Mouse (Mus musculus): Measurements from ENCODE around the gene Fxyd4. TPM values are rescaled to one million over a fixed set of nuclear protein-coding genes. Genes with fewer than 3 reads are reported as not detected.

The Fxyd4 gene
- polyA plus RNA-seq, 1 experiment = 19.5 TPM

- no peak for DNase-seq (ENCODE audit: low read depth)
Observed at GRCm38 (mm10) chr6:117917576-117917975, 19.9 kb downstream of the Fxyd4 start.

GRCm38 (mm10) chr6:117916737-117917426 lies 20.6 kb downstream of the Fxyd4 start:
- DNase-seq (ENCODE audit: low read depth) = no peak

GRCm38 (mm10) chr6:117916205-117916736 lies 21.2 kb downstream of the Fxyd4 start:
- DNase-seq (ENCODE audit: low read depth) = no peak

DNA sequence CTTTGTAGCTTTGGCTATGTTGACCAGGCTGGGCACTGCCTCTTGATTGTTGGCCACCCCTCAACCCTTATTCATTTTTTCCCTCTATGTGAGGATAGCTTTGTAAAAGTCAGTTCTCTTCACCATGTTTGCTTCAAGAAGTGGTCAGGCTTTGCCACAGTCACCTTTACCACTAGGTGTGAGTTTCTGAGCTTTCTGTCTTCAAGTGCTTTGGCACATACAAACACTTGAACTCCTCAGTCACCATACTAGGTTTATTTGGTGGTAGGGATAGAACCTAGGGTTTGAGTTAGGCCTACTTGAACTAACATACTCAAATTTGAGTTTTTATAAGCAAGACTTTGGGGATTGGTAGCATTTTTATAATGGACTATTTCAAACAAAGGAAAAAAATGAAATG lies 23.0 kb downstream of the Fxyd4 start:
- DNase-seq (ENCODE audit: low read depth) = no peak

GRCm38 (mm10) chr6:117910120-117910661 lies 27.3 kb downstream of the Fxyd4 start:
- no peak for DNase-seq (ENCODE audit: low read depth)

- DNase-seq (ENCODE audit: low read depth) = no peak
Observed at GRCm38 (mm10) chr6:117908424-117908900, 29.0 kb downstream of the Fxyd4 start.

DNA sequence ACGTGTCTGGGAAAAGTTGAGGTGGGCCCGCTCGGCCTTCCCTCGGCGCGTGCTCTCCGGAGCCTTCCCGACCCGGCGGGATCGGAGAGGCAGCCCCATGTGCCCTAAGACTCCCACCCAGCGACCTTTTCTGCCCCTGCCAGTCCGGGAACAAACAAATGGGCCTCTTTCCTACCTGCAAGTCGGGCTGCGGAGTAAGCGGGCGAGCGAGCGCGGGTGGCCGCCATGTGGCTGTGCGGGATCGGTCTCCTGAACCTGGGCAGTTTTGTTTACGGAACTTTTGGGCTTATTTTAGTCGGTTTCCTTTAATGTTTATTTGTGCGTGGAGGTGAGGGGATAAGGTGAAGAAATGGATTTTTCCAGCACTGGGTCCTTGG lies 29.5 kb downstream of the Fxyd4 start:
- no peak for DNase-seq (ENCODE audit: low read depth)

DNA sequence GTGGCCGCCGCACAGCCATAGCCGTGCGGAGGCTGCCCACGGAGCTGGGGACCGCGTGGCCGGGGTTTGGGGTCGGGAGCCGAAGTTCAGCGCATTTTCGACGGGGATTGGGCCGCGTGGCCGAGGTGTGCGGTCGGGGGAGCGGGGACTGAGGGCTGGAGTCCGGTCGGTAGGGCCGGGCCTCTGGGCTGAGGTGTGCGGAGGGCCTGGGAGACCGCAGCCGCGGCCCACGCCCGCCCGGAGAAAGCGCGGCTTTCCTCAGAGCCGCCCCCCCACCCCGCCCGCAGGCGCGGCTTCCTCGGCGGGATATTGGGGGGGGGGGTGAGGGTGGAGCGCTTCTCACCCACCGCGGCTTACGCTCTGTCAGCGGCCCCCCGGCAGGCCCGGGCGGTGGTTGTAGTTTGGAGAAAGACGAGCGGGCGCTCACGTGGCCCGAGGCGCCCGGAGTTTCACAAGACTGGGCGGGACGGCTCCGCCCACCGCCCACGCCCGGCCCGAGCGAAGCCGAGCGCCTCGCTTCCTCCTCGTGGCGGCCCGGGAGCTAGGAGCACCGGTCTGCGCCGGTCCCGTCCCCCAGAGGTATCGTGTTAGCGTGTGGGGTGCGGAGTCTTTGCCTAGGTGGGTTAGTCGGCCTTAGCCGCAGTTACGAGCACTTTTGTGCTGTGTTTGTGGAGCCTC lies 30.1 kb downstream of the Fxyd4 start:
- no peak for DNase-seq (ENCODE audit: low read depth)

- no peak for DNase-seq (ENCODE audit: low read depth)
Observed at GRCm38 (mm10) chr6:117906590-117907271, 30.8 kb downstream of the Fxyd4 start.

GRCm38 (mm10) chr6:117906015-117906531 lies 31.4 kb downstream of the Fxyd4 start:
- DNase-seq (ENCODE audit: low read depth) = no peak

DNA sequence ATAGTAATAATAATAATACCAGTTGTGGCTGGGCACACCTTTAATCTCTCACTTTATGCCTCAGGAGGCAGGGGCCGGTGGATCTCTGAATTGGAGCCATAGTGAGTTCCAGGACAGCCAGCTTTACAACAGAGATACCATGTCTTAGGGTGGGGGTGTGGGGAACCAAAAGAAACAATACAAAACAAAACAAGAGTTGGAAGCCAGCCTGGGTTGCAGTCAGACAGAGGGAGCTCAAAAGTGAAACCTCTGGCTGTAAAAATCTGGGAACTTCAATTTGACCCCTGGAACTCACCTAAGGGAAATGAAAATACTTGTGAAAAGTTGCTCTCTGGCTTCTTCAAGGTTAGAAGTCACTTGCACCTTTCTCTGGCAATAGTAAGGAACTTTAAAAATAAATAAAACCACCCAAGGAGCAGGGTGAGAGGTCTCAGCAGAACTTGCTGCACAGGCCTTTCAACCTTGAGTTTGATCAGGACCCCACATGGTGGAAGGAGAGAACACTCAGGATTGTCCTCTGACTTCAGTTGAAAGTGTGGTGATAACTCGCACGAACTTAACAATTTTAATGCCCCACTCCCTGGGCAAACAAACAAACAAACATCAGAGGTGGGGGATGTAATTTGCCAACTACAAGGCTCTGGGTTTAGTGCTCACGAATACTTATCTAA lies 32.1 kb downstream of the Fxyd4 start:
- no peak for DNase-seq (ENCODE audit: low read depth)

- DNase-seq (ENCODE audit: low read depth) = no peak
Observed at GRCm38 (mm10) chr6:117903836-117904235, 33.7 kb downstream of the Fxyd4 start.

GRCm38 (mm10) chr6:117902556-117902955 lies 34.9 kb downstream of the Fxyd4 start:
- no peak for DNase-seq (ENCODE audit: low read depth)

DNA sequence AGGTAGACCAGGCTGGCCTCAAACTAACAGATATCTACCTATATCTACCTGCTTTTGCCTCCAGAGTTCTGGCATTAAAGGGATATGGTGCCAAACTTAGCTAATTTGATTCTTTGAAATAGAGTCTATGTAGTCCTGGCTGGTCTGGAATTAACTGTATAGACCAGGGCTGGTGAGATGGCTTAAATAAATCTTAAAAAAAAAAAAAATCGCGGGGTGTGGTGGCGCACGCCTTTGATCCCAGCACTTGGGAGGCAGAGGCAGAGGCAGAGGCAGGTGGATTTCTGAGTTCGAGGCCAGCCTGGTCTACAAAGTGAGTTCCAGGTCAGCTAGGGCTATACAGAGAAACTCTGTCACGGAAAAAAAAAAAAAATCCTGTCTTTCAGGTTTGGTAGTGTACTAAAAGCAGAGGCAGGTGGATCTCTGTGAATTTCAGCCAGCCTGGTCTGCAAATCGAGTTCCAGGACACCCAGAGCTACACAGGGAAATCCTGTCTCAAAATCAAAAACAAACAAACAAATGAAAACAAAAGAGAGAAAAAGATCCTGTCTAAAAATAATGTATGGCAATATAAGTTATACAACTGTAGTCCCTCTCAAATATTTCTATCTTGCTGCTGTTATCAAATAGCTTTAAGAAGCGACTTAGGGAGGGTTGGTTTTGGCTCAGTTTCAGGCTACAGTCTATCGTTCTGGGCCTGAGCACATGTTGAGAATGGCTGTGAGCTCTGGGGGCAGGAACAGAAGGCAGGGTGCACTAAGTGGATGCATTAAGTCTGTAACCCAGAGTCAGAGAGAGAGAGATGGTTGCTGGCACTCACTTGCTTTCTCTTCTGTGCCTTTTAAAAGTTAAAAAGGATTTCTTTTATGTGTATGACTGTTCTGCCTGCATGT lies 35.7 kb downstream of the Fxyd4 start:
- DNase-seq (ENCODE audit: low read depth) = no peak

DNA sequence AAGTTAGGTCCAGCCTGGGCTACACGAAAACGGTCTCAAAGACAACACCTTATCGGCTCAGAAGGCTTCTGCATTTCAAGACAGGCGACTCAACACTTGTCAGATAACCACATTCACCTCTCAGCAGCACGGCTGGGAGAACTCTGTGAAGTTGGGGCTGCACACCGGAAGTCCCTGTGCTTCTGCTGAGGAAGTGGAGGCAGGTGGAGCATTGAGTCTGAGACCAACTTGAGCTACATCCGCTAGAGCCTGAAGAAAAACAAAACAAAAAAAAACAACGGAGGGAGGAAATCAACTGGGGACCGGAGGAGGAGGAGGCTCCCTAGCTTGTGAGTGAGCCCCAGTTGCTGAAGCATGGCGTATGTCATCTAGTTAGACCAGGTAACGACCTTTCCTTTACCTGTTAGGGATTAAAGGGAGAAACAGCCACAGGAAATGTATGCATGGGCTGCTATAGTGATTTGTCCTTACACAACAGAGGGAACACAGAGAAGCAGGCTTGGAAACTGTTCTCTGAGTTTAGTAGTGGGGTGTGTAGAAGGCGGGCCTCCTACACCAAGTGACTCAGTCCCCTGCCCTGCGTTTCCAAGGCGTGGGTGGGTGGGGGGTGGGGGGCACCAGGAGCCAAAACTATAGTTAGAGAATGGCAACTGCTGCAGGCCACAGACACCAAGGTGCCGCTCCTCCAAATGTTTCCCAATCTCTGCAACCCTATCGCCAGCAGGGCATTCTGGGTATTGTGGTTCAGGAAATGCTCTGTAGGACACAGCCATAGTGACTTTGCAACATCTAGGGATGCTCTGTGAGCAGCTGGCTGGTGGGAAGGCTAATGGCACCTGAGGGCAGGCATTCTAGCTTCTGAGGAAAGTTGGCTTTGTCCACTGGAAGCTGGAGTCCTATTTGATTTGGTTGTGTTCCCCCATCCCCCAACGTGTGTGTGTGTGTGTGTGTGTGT lies 37.1 kb downstream of the Fxyd4 start, which contains the start of gene Hnrnpf:
Hnrnpf (plus strand) TSS at position 199 of the 955 bp plus-strand sequence.
- DNase-seq (ENCODE audit: low read depth) = no peak

- no peak for DNase-seq (ENCODE audit: low read depth)
Observed at GRCm38 (mm10) chr6:117897800-117898199, 39.7 kb downstream of the Fxyd4 start.

GRCm38 (mm10) chr6:117893435-117893834 lies 44.1 kb downstream of the Fxyd4 start:
- DNase-seq (ENCODE audit: low read depth) = no peak

DNA sequence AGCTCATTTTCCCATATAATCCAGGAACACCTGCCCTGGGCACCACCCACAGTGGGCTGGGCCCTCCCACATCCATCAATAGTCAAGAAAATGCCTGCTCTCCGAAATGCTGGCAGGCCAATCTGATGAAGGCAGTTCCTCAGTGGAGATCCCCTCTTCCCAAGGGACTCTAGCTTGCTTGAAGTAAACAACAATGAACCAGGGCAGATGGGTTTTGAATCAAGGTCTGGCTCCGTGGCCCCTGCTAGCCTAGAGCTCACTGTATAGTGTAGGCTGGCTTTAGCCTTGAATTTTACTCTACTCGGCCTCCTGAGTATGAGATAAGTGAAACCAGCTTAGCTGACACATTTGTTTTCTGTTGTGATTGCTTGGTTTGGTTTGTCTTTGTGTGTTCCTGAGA lies 45.1 kb downstream of the Fxyd4 start:
- no peak for DNase-seq (ENCODE audit: low read depth)

Data from gonadal fat pad, adult 2 months (tissue).